Mouse (Mus musculus): ENCODE measurements around the gene Nfic. TPM values are rescaled to one million over a fixed set of nuclear protein-coding genes. Genes with fewer than 3 reads are reported as not detected.

Gene Nfic
- polyA plus RNA-seq, 1 experiment: 6.1 TPM

- Histone ChIP-seq H3K4me3 (ENCODE audit: low read depth, low read length) (peak overlapping the region; percentile 67), H3K36me3 (ENCODE audit: control insufficient read depth, insufficient read depth, low read length, poor library complexity, severe bottlenecking) (no peaks in the 10 kb centered on the region), H3K4me1 (ENCODE audit: control insufficient read depth, insufficient read depth, low read length) (peaks cover 4% of the 10 kb centered on the region), H3K9me3 (replicated peaks; ENCODE audit: control insufficient read depth, insufficient read depth, low read length, poor library complexity, severe bottlenecking) (no peaks in the 10 kb centered on the region), H3K27ac (ENCODE audit: insufficient read depth, low read length) (no peak overlapping the region), H3K27me3 (ENCODE audit: control insufficient read depth, insufficient read depth, low read length, poor library complexity, severe bottlenecking) (no peaks in the 10 kb centered on the region), H3K9ac (ENCODE audit: low read depth, poor library complexity, severe bottlenecking) (peak overlapping the region; percentile 80)
- TF ChIP-seq CTCF (IDR thresholded peaks at IDR 0.05; ENCODE audit: low read depth, low read length): no peak
- TF ChIP-seq EP300 (IDR thresholded peaks at IDR 0.05; ENCODE audit: insufficient read depth, low read depth, low read length): no peak
- no peak for TF ChIP-seq POLR2A (IDR thresholded peaks at IDR 0.05; ENCODE audit: insufficient read depth, low read length)
Measured at GRCm38 (mm10) chr10:81429605-81430061, 25.8 kb downstream of the Nfic start.

- TF ChIP-seq CTCF (IDR thresholded peaks at IDR 0.05; ENCODE audit: low read depth, low read length) (no peak), EP300 (IDR thresholded peaks at IDR 0.05; ENCODE audit: insufficient read depth, low read depth, low read length) (no peak), POLR2A (IDR thresholded peaks at IDR 0.05; ENCODE audit: insufficient read depth, low read length) (no peak)
- no peak overlapping the region for H3K4me3 ChIP-seq (ENCODE audit: low read depth, low read length)
Measured at GRCm38 (mm10) chr10:81429092-81429491, 26.3 kb downstream of the Nfic start.

GRCm38 (mm10) chr10:81428507-81428870 is 26.9 kb downstream of the Nfic start:
- Histone ChIP-seq H3K4me3 (ENCODE audit: low read depth, low read length) (no peak overlapping the region), H3K36me3 (ENCODE audit: control insufficient read depth, insufficient read depth, low read length, poor library complexity, severe bottlenecking) (no peaks in the 10 kb centered on the region), H3K27ac (ENCODE audit: insufficient read depth, low read length) (no peak overlapping the region), H3K9ac (ENCODE audit: low read depth, poor library complexity, severe bottlenecking) (no peak overlapping the region), H3K27me3 (ENCODE audit: control insufficient read depth, insufficient read depth, low read length, poor library complexity, severe bottlenecking) (no peaks in the 10 kb centered on the region), H3K4me1 (ENCODE audit: control insufficient read depth, insufficient read depth, low read length) (peaks cover 4% of the 10 kb centered on the region), H3K9me3 (replicated peaks; ENCODE audit: control insufficient read depth, insufficient read depth, low read length, poor library complexity, severe bottlenecking) (no peaks in the 10 kb centered on the region)
- no peak for TF ChIP-seq EP300 (IDR thresholded peaks at IDR 0.05; ENCODE audit: insufficient read depth, low read depth, low read length)
- TF ChIP-seq CTCF (IDR thresholded peaks at IDR 0.05; ENCODE audit: low read depth, low read length): no peak
- no peak for TF ChIP-seq POLR2A (IDR thresholded peaks at IDR 0.05; ENCODE audit: insufficient read depth, low read length)

More at GRCm38 (mm10) chr10:81429092-81429491, 26.3 kb downstream of the Nfic start:
- H3K27ac ChIP-seq (ENCODE audit: insufficient read depth, low read length): no peak overlapping the region
- peaks cover 5% of the 10 kb centered on the region for H3K4me1 ChIP-seq (ENCODE audit: control insufficient read depth, insufficient read depth, low read length)
- no peaks in the 10 kb centered on the region for H3K9me3 ChIP-seq (replicated peaks; ENCODE audit: control insufficient read depth, insufficient read depth, low read length, poor library complexity, severe bottlenecking)
- no peaks in the 10 kb centered on the region for H3K27me3 ChIP-seq (ENCODE audit: control insufficient read depth, insufficient read depth, low read length, poor library complexity, severe bottlenecking)
- H3K36me3 ChIP-seq (ENCODE audit: control insufficient read depth, insufficient read depth, low read length, poor library complexity, severe bottlenecking): no peaks in the 10 kb centered on the region
- H3K9ac ChIP-seq (ENCODE audit: low read depth, poor library complexity, severe bottlenecking): no peak overlapping the region

- no peak overlapping the region for H3K4me3 ChIP-seq (ENCODE audit: low read depth, low read length)
- no peaks in the 10 kb centered on the region for H3K9me3 ChIP-seq (replicated peaks; ENCODE audit: control insufficient read depth, insufficient read depth, low read length, poor library complexity, severe bottlenecking)
- H3K27me3 ChIP-seq (ENCODE audit: control insufficient read depth, insufficient read depth, low read length, poor library complexity, severe bottlenecking): no peaks in the 10 kb centered on the region
- no peak overlapping the region for H3K9ac ChIP-seq (ENCODE audit: low read depth, poor library complexity, severe bottlenecking)
- TF ChIP-seq POLR2A (IDR thresholded peaks at IDR 0.05; ENCODE audit: insufficient read depth, low read length) (no peak), CTCF (IDR thresholded peaks at IDR 0.05; ENCODE audit: low read depth, low read length) (no peak), EP300 (IDR thresholded peaks at IDR 0.05; ENCODE audit: insufficient read depth, low read depth, low read length) (no peak)
- H3K36me3 ChIP-seq (ENCODE audit: control insufficient read depth, insufficient read depth, low read length, poor library complexity, severe bottlenecking): no peaks in the 10 kb centered on the region
- peaks cover 2% of the 10 kb centered on the region for H3K4me1 ChIP-seq (ENCODE audit: control insufficient read depth, insufficient read depth, low read length)
- no peak overlapping the region for H3K27ac ChIP-seq (ENCODE audit: insufficient read depth, low read length)
Measured at GRCm38 (mm10) chr10:81427804-81428506, 27.5 kb downstream of the Nfic start.

GRCm38 (mm10) chr10:81427327-81427726 is 28.1 kb downstream of the Nfic start:
- no peaks in the 10 kb centered on the region for H3K36me3 ChIP-seq (ENCODE audit: control insufficient read depth, insufficient read depth, low read length, poor library complexity, severe bottlenecking)
- no peaks in the 10 kb centered on the region for H3K9me3 ChIP-seq (replicated peaks; ENCODE audit: control insufficient read depth, insufficient read depth, low read length, poor library complexity, severe bottlenecking)
- H3K27me3 ChIP-seq (ENCODE audit: control insufficient read depth, insufficient read depth, low read length, poor library complexity, severe bottlenecking): no peaks in the 10 kb centered on the region
- peaks cover 2% of the 10 kb centered on the region for H3K4me1 ChIP-seq (ENCODE audit: control insufficient read depth, insufficient read depth, low read length)
- no peak overlapping the region for H3K27ac ChIP-seq (ENCODE audit: insufficient read depth, low read length)
- peak overlapping the region; percentile 39 for H3K4me3 ChIP-seq (ENCODE audit: low read depth, low read length)
- H3K9ac ChIP-seq (ENCODE audit: low read depth, poor library complexity, severe bottlenecking): peak overlapping the region; percentile 73
- no peak for TF ChIP-seq CTCF (IDR thresholded peaks at IDR 0.05; ENCODE audit: low read depth, low read length)

- Histone ChIP-seq H3K4me1 (ENCODE audit: control insufficient read depth, insufficient read depth, low read length) (peaks cover 2% of the 10 kb centered on the region), H3K9me3 (replicated peaks; ENCODE audit: control insufficient read depth, insufficient read depth, low read length, poor library complexity, severe bottlenecking) (no peaks in the 10 kb centered on the region), H3K4me3 (ENCODE audit: low read depth, low read length) (peak overlapping the region; percentile 64), H3K9ac (ENCODE audit: low read depth, poor library complexity, severe bottlenecking) (peak overlapping the region; percentile 73), H3K36me3 (ENCODE audit: control insufficient read depth, insufficient read depth, low read length, poor library complexity, severe bottlenecking) (no peaks in the 10 kb centered on the region), H3K27ac (ENCODE audit: insufficient read depth, low read length) (no peak overlapping the region), H3K27me3 (ENCODE audit: control insufficient read depth, insufficient read depth, low read length, poor library complexity, severe bottlenecking) (no peaks in the 10 kb centered on the region)
- TF ChIP-seq POLR2A (IDR thresholded peaks at IDR 0.05; ENCODE audit: insufficient read depth, low read length) (no peak), CTCF (IDR thresholded peaks at IDR 0.05; ENCODE audit: low read depth, low read length) (no peak), EP300 (IDR thresholded peaks at IDR 0.05; ENCODE audit: insufficient read depth, low read depth, low read length) (no peak)
Measured at GRCm38 (mm10) chr10:81426897-81427296, 28.5 kb downstream of the Nfic start.

All from ES-Bruce4 (cell line).